Mouse (Mus musculus) right cerebral cortex, postnatal 25 days (tissue): ENCODE measurements around the gene Tmem258.

ENCODE experiments used
- DNase-seq: peaks from one replicate; pipeline ENCODE4 v3.0.0; 2022

Tmem258 gene

DNA sequence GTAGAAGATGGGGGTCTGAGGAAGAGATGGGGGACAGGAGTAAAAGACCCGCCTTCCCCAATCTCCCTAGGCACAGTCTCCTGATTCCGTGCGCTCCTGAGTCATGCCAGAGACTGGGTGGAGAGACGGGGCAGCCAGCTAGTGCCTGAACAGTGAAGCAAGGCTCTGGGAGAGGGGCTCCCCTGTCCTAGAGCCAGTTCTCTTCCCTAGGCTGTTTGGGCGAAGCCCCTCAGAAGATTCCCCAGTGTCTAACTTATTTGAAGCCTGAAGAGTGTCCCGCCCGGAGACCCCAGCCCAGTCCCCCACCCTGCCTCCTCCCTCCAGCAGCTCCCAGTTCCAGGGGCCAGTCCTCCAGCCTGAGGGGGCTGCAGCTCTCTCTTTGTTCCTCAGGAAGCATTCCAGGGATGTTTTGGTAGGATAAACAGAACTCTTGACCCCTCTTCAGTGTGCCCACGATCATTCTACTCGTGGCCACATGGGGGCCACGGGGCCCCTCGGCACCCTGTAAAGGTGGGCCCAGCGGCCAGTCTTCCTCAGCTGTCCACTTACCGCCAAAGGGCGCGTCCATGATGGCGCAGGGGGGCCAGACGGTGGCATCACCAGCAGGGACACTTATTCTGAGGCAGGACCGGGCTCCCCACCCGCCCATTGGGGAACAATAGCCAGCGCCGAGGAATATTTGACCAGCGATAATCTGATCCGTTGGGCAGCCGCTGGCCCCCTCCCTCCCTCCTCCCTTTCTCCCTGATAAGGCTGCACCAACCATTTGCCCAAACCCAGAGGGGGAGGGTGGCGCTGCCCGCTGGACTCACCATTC is 21.0 kb downstream of the Tmem258 start:
- DNase-seq: no peak

DNA sequence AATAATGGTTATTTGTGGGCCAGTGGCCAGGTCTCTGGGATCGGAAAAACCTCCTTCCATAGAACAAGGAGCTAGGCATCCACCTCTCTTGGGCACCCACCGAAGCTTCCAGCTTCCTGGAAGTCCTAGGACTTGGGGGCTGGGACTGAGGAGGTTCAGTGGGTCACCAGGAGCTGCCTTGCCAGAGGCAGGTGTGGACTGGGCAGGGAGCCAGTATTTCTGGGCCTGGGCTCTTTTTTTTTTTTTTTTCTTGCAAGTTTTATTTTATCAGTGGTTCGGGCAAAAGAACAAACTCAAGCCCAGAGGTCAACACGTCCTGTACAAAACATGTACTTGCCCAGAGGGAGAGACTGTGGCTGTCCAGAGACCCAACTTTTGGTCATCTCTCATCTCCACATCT is 22.0 kb downstream of the Tmem258 start:
- no peak for DNase-seq

DNA sequence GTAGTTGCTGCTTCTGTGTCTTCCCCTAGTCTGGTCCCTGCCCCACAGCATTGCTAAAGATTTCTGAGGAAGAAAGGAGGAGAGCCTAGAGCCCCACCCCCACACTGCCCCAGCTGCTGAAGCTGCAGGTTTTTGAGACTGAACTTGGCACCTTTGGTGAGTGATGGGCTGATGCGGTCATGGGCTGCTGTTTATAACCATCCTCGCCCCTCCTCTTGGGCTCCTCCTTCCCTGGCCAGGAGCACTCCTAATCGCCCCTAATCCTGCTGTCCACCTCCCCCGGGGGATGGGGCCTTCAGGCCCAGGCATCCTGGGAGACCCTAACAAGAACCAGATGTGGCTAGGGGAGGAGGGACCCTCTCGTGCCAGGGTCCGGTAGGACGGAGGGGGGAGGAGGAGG is 27.2 kb downstream of the Tmem258 start:
- DNase-seq: no peak

DNA sequence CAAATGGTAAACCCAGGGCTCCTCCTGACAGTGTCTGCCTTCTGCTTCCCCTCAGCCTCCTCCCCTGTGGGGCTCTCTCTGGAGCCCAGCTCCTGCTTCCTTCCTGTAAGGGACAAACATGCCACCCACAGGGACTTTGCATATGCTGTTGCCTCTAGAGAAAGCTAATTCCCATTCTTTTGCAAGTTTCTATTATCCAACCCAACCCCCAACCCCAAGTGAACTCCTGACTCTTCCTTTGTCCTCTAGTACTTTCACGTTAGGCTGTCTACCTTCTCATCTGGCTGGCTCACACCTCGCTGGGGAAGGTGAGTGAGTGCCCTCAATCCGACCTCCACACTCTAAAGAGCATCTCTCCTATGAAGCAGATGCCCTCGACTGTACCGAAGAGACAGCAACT is 28.1 kb downstream of the Tmem258 start:
- DNase-seq: no peak

DNA sequence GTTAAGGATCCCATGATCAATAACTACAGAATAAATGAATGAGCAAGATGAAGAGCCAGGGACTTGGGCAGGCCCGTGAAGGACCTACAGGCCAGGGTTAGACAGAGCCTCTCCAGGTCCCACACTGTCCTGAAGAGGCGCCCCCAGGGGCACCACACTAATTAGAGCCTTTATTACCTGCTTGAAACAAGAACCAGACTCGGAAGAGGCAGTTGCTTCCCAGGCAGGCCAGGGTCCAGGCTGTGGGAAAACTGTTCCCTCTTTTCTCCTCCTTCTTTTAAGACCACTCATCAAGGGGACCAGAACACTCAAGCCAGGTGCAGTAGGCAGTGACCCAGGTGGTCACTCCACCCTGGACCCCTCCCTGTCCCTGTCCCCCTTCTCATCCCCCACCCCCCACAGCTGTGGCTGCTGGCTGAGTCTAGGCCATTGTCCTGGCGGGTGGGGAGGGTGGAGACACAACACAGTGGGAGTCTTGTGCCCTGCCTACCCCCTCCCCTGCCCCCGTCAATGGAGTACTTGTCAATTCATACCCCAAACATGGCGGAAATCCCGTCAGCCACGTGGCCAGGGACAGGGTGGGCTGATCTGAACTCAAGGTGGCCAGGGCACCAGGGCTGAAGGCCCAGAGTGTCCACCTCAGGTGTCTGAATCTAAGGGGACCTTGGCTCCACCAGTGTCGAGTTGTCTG is 28.7 kb downstream of the Tmem258 start:
- no peak for DNase-seq

DNA sequence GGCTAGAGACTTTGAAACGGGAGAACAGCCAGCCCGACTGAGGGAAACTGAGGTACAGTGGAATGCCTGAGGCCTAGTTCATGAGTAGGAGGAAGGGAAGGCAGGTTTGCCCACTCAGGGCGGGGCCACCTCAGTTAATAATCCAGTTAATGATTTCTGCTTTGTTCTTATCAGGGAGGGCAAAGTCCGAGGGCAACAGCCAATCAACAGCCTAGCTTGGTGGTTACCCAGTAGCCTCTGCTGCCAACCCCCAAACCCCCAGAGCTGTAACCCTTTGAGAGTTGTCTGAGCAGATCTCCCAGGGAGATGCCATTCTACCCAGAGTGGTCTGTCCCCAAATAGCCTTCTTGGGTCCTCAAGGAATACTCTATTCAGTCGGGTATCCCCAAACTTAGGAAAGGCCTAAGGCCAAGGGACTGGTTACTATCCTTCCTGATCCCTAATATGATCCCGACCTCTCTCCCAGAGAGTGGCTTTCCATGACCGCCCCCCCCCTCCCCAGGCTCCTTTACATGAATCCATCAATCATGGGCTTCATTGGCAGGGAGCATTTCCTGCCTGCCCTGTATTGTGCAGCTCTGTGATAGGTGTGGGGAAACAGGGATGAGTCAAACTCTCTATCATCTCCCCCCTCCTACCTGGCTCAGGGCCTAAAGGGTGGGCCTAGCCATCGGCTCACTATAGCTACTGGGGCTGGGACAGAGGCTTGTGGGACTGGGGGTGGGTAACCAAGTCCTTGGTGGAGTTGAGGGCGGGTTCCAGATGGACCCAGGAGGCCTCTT is 32.2 kb downstream of the Tmem258 start:
- no peak for DNase-seq

DNA sequence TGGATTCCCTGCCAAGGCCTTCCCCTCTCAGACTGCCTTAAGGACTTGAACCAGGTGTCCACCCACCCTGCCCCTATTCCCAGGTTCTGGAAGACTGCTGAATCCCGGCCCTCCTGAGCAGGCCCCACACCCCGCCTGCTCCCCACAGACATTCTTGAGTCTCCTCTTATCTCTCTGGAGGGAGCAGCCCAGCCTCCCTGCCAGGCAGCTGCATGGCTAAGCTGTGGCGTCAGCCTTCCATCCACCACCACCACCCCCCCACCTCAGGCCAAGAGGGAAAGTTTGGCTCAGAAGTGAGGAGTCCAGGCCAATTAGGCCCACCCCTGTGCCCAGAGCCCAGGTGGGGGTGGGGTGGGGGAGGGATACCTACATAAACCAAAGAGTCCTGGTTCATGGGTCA is 34.7 kb downstream of the Tmem258 start:
- DNase-seq: no peak

DNA sequence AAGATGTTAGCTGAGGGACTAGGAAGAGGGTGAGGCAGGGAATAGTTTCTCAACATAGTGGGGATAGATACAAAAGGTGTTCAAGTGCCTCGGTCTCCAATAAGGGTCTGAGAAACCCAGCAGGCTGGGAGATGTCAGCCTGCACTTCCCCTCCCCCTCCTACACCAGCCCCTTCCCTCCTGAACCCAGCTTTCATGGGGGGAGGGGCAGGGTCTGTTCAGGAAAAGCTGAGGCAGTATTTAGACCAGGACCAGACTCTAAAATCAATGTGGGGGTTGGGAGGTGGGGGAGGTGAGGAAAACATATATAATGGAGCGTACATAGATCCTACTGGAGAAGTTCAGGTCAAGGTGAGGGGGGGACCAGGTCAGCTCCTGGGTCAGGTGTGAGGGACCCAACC is 35.6 kb downstream of the Tmem258 start:
- no peak for DNase-seq

DNA sequence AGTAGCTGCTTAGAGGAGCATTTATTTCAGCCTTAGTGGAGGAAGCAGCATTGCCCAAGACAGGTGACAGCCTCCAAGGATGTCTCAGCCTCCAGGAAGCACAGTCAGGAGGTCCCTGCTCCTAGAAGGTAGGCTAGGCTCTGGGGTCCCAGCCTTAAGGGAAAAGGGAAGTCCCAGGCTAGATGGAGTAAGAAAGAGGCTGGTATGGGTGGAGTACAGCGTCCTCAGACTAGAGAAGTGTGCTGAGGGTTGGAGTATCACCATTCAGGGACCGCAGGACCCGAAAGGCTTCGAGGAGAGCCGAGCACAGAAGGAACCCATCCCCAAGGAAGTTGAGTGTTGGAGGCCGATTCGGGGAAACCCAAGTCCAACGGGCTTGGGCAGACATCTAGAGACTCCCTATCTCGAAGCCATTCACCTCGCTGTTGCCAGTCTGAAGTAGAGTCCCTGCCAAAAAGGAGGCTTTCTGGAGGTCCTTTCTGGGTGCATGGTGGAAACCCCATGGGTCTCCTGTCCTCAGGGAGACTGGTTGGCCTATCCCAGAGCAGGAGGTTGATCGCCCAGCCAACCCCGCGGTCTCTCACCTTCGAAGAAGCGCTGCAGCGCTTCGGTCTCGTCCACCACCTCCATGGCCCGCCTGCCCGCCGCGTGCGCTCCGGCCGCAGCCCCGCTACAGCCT is 36.3 kb downstream of the Tmem258 start:
- no peak for DNase-seq

DNA sequence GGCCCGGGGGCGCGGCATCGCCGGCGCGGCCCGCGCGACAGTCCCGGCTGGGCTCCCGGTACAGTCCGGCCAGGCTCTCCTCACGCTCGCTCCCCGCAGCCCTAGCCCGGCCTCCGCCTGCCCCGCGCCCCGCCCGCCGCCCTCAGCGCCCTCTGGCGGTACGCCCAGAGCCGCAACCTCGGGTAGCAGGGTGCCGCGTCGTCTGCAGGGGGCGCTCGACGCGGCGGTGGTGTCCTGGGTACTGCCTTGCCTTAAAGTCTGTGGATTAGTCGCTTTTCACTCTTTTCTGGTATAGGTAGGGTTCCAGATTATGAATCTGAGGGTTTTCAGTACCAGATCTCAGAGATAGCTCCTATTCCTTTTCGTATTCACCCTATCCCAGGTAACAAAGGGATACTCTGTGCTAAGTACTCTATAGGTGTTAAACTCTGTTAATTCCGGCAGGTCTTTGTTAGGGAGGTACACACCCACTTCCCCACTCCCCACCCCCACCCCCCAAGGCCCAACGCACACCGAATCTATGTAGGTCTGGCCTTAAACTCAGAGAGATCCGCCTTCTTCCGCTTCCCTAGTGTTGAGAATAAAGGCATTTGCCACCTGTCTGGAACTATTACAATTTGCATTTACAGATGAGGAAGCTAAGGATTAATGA is 37.0 kb downstream of the Tmem258 start, which contains the start of gene Myrf:
Gene Myrf (minus strand): TSS at position 95 of the 652 bp plus-strand sequence.
- DNase-seq: peak; percentile 70

DNA sequence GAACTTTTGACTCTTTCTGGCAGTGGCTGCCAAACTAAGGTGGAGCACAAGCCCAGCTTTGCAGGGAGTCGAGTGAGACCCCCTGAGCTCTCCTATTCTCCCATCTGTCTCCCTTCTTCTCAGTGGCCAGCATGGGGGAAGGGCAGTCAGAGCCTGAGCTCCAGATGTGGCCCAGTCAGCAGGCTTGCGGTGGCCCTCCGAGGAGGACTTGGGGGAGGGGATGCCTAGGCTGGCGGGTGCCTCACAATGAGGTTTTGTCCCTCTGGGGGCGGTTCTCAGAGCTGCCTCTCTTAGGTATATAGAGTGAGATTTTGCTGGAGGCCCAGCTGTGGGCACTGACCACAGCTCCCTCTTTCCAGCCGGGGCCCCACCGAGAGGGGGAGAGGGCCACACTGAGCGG is 39.1 kb downstream of the Tmem258 start:
- no peak for DNase-seq

DNA sequence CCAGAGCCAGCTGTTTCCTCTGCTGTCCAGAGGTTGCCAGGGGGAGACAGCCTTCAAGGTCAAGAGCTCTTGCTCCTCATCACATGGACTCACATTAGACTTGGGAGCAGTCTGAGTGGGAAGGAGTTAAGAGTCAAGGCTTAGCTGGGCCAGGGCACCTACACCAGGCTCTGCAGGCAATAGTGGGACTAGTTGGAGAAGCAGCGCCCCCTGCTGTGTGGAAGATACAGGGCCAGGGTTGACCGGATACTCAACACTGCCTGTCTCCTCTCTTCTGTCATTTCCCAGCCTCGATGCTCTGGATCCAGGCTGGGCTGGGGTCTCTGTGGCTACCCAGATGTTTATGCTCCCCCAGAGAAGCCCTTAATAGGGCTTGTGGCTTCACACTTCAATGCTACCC is 40.4 kb downstream of the Tmem258 start:
- no peak for DNase-seq

DNA sequence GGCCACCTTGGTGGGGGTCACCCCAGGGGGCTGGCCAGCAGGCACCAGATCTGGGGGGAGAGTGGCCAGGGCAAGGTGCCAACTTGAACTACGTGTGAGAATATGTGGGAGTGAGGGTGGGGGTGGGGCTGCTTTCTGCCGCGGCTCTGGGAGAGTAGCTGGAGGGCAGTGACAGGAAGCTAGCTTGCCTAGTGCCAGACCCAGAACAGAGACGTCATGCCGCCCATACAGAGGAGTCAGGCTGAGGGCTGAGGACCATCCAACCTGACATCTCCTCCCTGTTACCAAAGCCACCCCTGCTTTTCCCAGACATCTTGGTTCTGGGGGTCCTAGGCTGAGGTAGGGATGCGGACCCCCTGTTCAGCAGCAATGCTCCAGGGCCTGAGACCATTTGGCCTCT is 43.4 kb downstream of the Tmem258 start:
- no peak for DNase-seq

DNA sequence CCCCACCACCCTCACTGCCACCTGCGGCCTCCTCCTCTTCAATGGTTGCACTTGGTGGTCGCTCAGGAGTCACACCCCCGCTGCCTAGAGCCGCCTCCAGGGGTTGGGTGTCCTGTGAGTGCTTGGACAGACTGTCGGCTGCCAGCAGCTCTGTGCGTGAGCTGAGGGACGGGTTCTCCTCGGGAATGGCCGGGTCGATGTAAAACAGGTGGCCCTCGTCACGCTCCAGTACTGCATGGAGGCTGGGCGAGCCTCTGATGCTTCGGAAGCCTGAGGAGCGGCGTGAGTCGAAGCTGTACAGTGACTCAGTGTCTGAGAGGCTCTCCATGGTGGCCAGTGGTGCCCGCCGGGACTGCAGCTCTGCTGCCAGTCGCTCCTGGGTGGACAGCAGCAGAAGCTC is 44.3 kb downstream of the Tmem258 start:
- DNase-seq: no peak
